Mouse (Mus musculus) spleen, adult 2 months (tissue): ENCODE measurements at regions not wholly inside any gene's neighbourhood (a gene's known extent, or its start where the extent isn't known, plus 50 kb on each side); places are given as distances from the start of the nearest gene placed in this dataset.

Experiments
- DNase-seq, 2 experiments: peaks; one replicate each; pipeline versions ENCODE4 v3.0.0 to v3.0.0-alpha.2; 2012 to 2021; ENCODE audit warnings: low spot score in 2 of 2, low read depth in 1 of 2
- H3K27ac ChIP-seq: fragments of 200-500 bp; 2 replicates; pipeline ENCODE4 v1.5.1; 2012; ENCODE audit warnings: low read length, inconsistent platforms; ENCODE audit not compliant: insufficient read depth
- H3K27me3 ChIP-seq: fragments of 200-500 bp; 2 replicates; pipeline ENCODE4 v1.6.1; 2012; ENCODE audit warnings: mild to moderate bottlenecking, moderate library complexity, low read length, inconsistent platforms; ENCODE audit not compliant: control insufficient read depth, insufficient read depth
- H3K36me3 ChIP-seq: fragments of 200-500 bp; 2 replicates; pipeline ENCODE4 v1.6.1; 2012; ENCODE audit warnings: mild to moderate bottlenecking, low read length, inconsistent platforms; ENCODE audit not compliant: control insufficient read depth, insufficient read depth
- H3K4me1 ChIP-seq: fragments of 200-500 bp; 2 replicates; pipeline ENCODE4 v1.6.1; 2011; ENCODE audit warnings: inconsistent platforms; ENCODE audit not compliant: control insufficient read depth, insufficient read depth, insufficient read length
- H3K4me3 ChIP-seq: fragments of 200-500 bp; 2 replicates; pipeline ENCODE4 v1.5.1; 2011; ENCODE audit warnings: mild to moderate bottlenecking, inconsistent platforms; ENCODE audit not compliant: insufficient read depth, insufficient read length; ENCODE audit errors: extremely low read depth
- CTCF ChIP-seq: fragments of 200-500 bp; IDR thresholded peaks from 2 replicates; pipeline ENCODE4 v1.5.1; 2011; ENCODE audit warnings: mild to moderate bottlenecking, inconsistent platforms; ENCODE audit not compliant: insufficient read depth, insufficient read length, insufficient replicate concordance; ENCODE audit errors: extremely low read depth
- POLR2A ChIP-seq: fragments of 200-500 bp; IDR thresholded peaks from 2 replicates; pipeline ENCODE4 v1.6.1; 2011; ENCODE audit warnings: low read depth, low read length, inconsistent platforms
- WGBS: fragments of 180-500 bp; shearing (Covaris S2); methylation state at CpG from one replicate; pipeline ENCODE4 v1.1.7; 2018; 5-methylcytosine and 5-hydroxymethylcytosine counted together

GRCm38 (mm10) chr2:101462450-101462849, 162.1 kb upstream of the Rag2 start:
- Histone ChIP-seq H3K4me1 (no peaks in the 10 kb centered on the region), H3K36me3 (no peaks in the 10 kb centered on the region), H3K27me3 (no peaks in the 10 kb centered on the region), H3K27ac (no peak overlapping the region), H3K4me3 (no peak overlapping the region)
- whole genome bisulfite sequencing: 94% methylated on average over 1 of the region's 1 CpGs
- no peak for TF ChIP-seq POLR2A
- TF ChIP-seq CTCF: no peak
- DNase-seq: no peak

- WGBS: 67% methylated on average over 9 of the region's 9 CpGs
Measured at GRCm38 (mm10) chr2:101464291-101465140, 160.0 kb upstream of the Rag2 start.

DNA sequence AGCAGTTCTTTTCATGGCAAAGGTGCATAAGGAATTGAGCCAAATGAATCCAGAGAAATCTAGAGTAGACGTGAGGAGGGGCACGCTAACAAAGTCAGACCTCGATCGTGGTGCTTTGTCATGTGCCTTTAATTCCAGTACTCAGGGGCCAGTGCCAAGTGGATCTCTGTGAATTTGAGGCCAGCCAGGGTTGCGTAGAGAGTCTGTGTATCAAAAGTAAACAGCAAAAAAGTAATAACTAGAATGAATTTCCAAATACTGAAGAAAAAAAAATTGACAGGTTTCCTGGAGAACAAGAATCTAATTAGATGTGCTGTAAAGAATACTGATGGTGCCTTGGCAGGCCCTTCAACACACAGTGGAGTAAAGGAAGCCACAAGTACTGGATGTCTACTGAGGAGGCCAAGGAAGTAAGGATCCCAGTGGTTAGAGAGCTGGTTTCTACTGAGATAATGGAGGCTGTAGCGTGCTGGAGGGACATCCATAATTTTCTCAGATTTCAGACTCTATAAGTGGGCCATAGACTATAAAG, 153.9 kb upstream of the Rag2 start:
- Histone ChIP-seq H3K4me3 (no peak overlapping the region), H3K36me3 (no peaks in the 10 kb centered on the region), H3K27ac (no peak overlapping the region), H3K4me1 (no peaks in the 10 kb centered on the region), H3K27me3 (no peaks in the 10 kb centered on the region)
- 87% methylated on average over 6 of the region's 6 CpGs for WGBS
- TF ChIP-seq POLR2A (no peak), CTCF (no peak)
- DNase-seq: no peak

More at GRCm38 (mm10) chr2:101464291-101465140, 160.0 kb upstream of the Rag2 start:
- Histone ChIP-seq H3K4me3 (no peak overlapping the region), H3K27ac (no peak overlapping the region), H3K4me1 (no peaks in the 10 kb centered on the region), H3K27me3 (no peaks in the 10 kb centered on the region), H3K36me3 (no peaks in the 10 kb centered on the region)
- no peak for TF ChIP-seq CTCF
- TF ChIP-seq POLR2A: no peak
- no peak for DNase-seq

DNA sequence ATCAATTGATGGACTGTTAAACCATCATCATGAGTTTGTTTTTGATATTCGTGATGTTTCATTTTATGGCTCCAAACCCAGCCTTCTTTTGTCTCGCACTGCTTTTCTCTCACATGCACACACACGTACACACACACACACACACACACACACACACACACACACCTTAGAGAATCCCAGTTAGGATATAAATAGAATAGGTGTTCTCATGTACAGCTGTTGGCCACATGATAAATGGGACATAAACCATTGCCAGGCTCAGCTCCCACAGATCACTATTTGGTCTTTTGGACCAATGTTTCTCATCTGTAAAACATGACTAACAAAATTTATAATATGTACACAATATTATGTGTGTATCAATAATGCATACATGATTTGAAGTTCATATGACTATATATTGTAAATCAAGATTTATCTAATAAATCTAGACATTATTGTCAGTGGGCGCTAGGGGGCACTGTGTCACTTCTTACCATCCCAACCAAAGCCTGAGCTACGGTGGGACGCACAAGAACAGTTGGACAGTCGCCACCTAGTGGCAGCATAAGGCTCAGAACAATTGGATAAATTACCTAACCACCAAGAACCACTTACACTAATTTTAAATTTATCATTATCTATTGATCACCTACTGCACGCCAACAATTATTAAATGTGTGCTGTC, 151.9 kb upstream of the Rag2 start:
- H3K4me1 ChIP-seq: no peaks in the 10 kb centered on the region
- no peaks in the 10 kb centered on the region for H3K36me3 ChIP-seq
- H3K27ac ChIP-seq: no peak overlapping the region
- H3K4me3 ChIP-seq: no peak overlapping the region
- peak; percentile 67 to 76 for DNase-seq
- TF ChIP-seq CTCF: peak; percentile 85; the same call in 1 of the 2 replicates
- TF ChIP-seq POLR2A: no peak
- WGBS: 34% methylated on average over 8 of the region's 8 CpGs
- no peaks in the 10 kb centered on the region for H3K27me3 ChIP-seq

- Histone ChIP-seq H3K4me3 (no peak overlapping the region), H3K4me1 (no peaks in the 10 kb centered on the region), H3K27ac (no peak overlapping the region), H3K27me3 (no peaks in the 10 kb centered on the region), H3K36me3 (no peaks in the 10 kb centered on the region)
- DNase-seq: no peak
- WGBS: 87% methylated on average over 4 of the region's 4 CpGs
- TF ChIP-seq POLR2A (no peak), CTCF (no peak)
Measured at GRCm38 (mm10) chr2:101473116-101473485, 151.4 kb upstream of the Rag2 start.

- Histone ChIP-seq H3K4me1 (no peaks in the 10 kb centered on the region), H3K4me3 (no peak overlapping the region), H3K36me3 (no peaks in the 10 kb centered on the region), H3K27me3 (no peaks in the 10 kb centered on the region), H3K27ac (no peak overlapping the region)
- DNase-seq: no peak
- 94% methylated on average over 2 of the region's 2 CpGs for WGBS
- TF ChIP-seq POLR2A (no peak), CTCF (no peak)
Measured at GRCm38 (mm10) chr2:101476862-101477261, 147.7 kb upstream of the Rag2 start.

DNA sequence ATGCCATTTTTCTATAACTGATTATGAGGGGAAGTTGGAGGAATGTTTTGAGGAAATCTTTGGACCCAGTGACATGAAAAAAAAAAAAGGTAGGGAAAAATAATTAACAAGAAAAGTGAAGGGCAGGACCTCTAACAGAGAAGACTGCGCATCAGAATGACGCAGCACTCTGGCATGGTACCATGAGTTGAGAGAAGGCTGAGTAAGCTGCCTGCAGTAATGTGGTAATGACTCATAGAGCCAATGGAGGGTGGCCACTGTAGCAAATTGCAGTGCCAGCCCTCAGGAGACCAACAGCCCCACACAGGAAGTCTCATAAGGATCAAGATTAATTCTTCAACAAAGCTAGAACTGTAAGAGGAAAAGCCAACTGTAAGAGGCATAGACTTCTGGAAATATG, 134.3 kb upstream of the Rag2 start:
- Histone ChIP-seq H3K27me3 (no peaks in the 10 kb centered on the region), H3K4me1 (no peaks in the 10 kb centered on the region), H3K36me3 (no peaks in the 10 kb centered on the region), H3K4me3 (no peak overlapping the region), H3K27ac (no peak overlapping the region)
- 90% methylated on average over 2 of the region's 2 CpGs for WGBS
- no peak for TF ChIP-seq POLR2A
- no peak for TF ChIP-seq CTCF
- no peak for DNase-seq
